Mouse (Mus musculus) liver, embryonic 14.5 days (tissue): ENCODE data around the gene Dnajc10. TPM values are rescaled to one million over a fixed set of nuclear protein-coding genes. Genes with fewer than 3 reads are reported as not detected.

Experiments
- ATAC-seq: fragments of 200-750 bp; cut with Nextera tagmentation; 2 replicates; pipeline ENCODE4 v1.8.0; 2017; ENCODE audit warnings: moderate number of reproducible peaks, mild to moderate bottlenecking, moderate library complexity; ENCODE audit not compliant: insufficient read depth
- DNase-seq, 3 experiments: peaks; one replicate each; pipeline ENCODE4 v3.0.0-alpha.2; 2012 to 2013; ENCODE audit warnings: low read depth in 3 of 3, low spot score in 3 of 3
- H3K27ac ChIP-seq: fragments of 300-500 bp; sonication (generic); 2 replicates; pipeline ENCODE4 v1.5.1; 2014; ENCODE audit warnings: moderate library complexity, mild to moderate bottlenecking, control low read depth, inconsistent platforms
- H3K27me3 ChIP-seq: fragments of 300-500 bp; sonication (generic); 2 replicates; pipeline ENCODE4 v1.6.1; 2014; ENCODE audit warnings: mild to moderate bottlenecking, low read length, moderate library complexity; ENCODE audit not compliant: control insufficient read depth, insufficient read depth
- H3K36me3 ChIP-seq: fragments of 300-500 bp; sonication (generic); replicated peaks from 2 replicates; pipeline ENCODE4 v1.6.1; 2014; ENCODE audit warnings: low read depth; ENCODE audit not compliant: control insufficient read depth, insufficient read depth
- H3K4me1 ChIP-seq, 2 experiments: fragments of 200-500 bp in 1 of 2; fragments of 300-500 bp in 1 of 2; sonication (generic) in 1 of 2; replicated peaks; 2 replicates each; pipeline ENCODE4 v1.6.1; 2012 to 2014; ENCODE audit warnings: antibody characterized with exemption in 1 of 2, inconsistent platforms in 1 of 2, low read length in 1 of 2; ENCODE audit not compliant: control insufficient read depth in 2 of 2, insufficient read depth in 2 of 2
- H3K4me2 ChIP-seq: fragments of 300-500 bp; sonication (generic); 2 replicates; pipeline ENCODE4 v1.6.1; 2014; ENCODE audit warnings: low read depth, mild to moderate bottlenecking, control low read depth, moderate library complexity
- H3K4me3 ChIP-seq, 2 experiments: fragments of 200-500 bp in 1 of 2; fragments of 300-500 bp in 1 of 2; sonication (generic) in 1 of 2; 2 replicates each; pipeline ENCODE4 v1.5.1; 2012 to 2014; ENCODE audit warnings: low read depth in 2 of 2, low read length in 2 of 2, mild to moderate bottlenecking in 2 of 2, control low read depth in 1 of 2, inconsistent platforms in 1 of 2, moderate library complexity in 1 of 2; ENCODE audit not compliant: insufficient read depth in 1 of 2
- H3K9ac ChIP-seq: fragments of 300-500 bp; sonication (generic); replicated peaks from 2 replicates; pipeline ENCODE4 v1.6.1; 2014; ENCODE audit warnings: mild to moderate bottlenecking, control low read depth, moderate library complexity
- H3K9me3 ChIP-seq: fragments of 300-500 bp; sonication (generic); 2 replicates; pipeline ENCODE4 v1.6.1; 2016; ENCODE audit warnings: low read length, mixed read lengths; ENCODE audit not compliant: control insufficient read depth
- CTCF ChIP-seq: IDR thresholded peaks from 2 replicates; pipeline ENCODE4 v1.5.1; 2016; ENCODE audit warnings: antibody characterized with exemption, low read depth, control low read depth
- EP300 ChIP-seq: IDR thresholded peaks from 2 replicates; pipeline ENCODE4 v1.6.1; 2016; ENCODE audit warnings: antibody characterized with exemption, low read depth
- WGBS: fragments of 180-500 bp; shearing (Covaris S2); extraction: QIAGEN DNeasy Blood & Tissue Kit; methylation state at CpG from one replicate; pipeline ENCODE4 v1.1.7; 2014; ENCODE audit not compliant: insufficient replicate concordance; 5-methylcytosine and 5-hydroxymethylcytosine counted together
- polyA plus RNA-seq, 2 experiments: library from polyadenylated mRNA; depleted of rRNA in 1 of 2; stranded (reverse) in 1 of 2; unstranded in 1 of 2; fragments of >200 nt; fragmentation: Nextera tagmentation in 1 of 2; extraction: Ambion mirVana in 1 of 2; gene quantifications; 2 replicates each; pipeline versions ENCODE4 v1.2.1 to v1.2.3; 2012 to 2014

The Dnajc10 gene
- polyA plus RNA-seq, 2 experiments = 9.0 to 18.0 TPM

- Histone ChIP-seq H3K4me1 (peaks cover 0 to 4% of the 10 kb centered on the region in 2 experiments; a peak in 1 of 4 replicates), H3K4me2 (no peak overlapping the region), H3K9ac (no peak overlapping the region), H3K27me3 (no peaks in the 10 kb centered on the region), H3K4me3 (no peak overlapping the region), H3K9me3 (no peaks in the 10 kb centered on the region), H3K36me3 (no peaks in the 10 kb centered on the region), H3K27ac (no peak overlapping the region)
- ATAC-seq (no peak), DNase-seq (no peak)
- 38% methylated on average over 4 of the region's 4 CpGs for WGBS
- no peak for TF ChIP-seq EP300
- no peak for TF ChIP-seq CTCF
Observed at GRCm38 (mm10) chr2:80311350-80311749, 3.9 kb upstream of the Dnajc10 start.

GRCm38 (mm10) chr2:80314201-80314600, 1.1 kb upstream of the Dnajc10 start:
- Histone ChIP-seq H3K36me3 (no peaks in the 10 kb centered on the region), H3K4me3 (no peak overlapping the region), H3K9ac (no peak overlapping the region), H3K9me3 (no peaks in the 10 kb centered on the region), H3K4me2 (peak overlapping the region; percentile 83), H3K4me1 (peaks cover 0 to 4% of the 10 kb centered on the region in 2 experiments; a peak in 1 of 4 replicates), H3K27me3 (no peaks in the 10 kb centered on the region), H3K27ac (no peak overlapping the region)
- DNase-seq = no peak
- ATAC-seq = no peak
- 37% methylated on average over 1 of the region's 1 CpGs for WGBS
- TF ChIP-seq EP300 = no peak
- no peak for TF ChIP-seq CTCF

- Histone ChIP-seq H3K27ac (peak overlapping the region; percentile 83), H3K4me1 (peaks cover 0 to 4% of the 10 kb centered on the region in 2 experiments; a peak in 1 of 4 replicates), H3K4me3 (peak overlapping the region; percentile 77 to 86; a peak in 3 of 4 replicates), H3K9ac (peak overlapping the region; percentile 31; the same call in 1 of the 2 replicates), H3K27me3 (no peaks in the 10 kb centered on the region), H3K4me2 (peak overlapping the region; percentile 83), H3K9me3 (no peaks in the 10 kb centered on the region), H3K36me3 (no peaks in the 10 kb centered on the region)
- DNase-seq (no peak), ATAC-seq (no peak)
- TF ChIP-seq CTCF (no peak), EP300 (no peak)
- 17% methylated on average over 7 of the region's 7 CpGs for WGBS
Observed at GRCm38 (mm10) chr2:80314854-80315241, 418 bp upstream of the Dnajc10 start.

GRCm38 (mm10) chr2:80322878-80323277, 7.6 kb downstream of the Dnajc10 start:
- TF ChIP-seq CTCF (no peak), EP300 (no peak)
- no peak overlapping the region for H3K9ac ChIP-seq
- no peak overlapping the region for H3K4me2 ChIP-seq
- ATAC-seq = no peak
- H3K9me3 ChIP-seq = no peaks in the 10 kb centered on the region
- H3K4me1 ChIP-seq = no peaks in the 10 kb centered on the region
- DNase-seq = no peak
- no peaks in the 10 kb centered on the region for H3K27me3 ChIP-seq
- no peak overlapping the region for H3K4me3 ChIP-seq
- WGBS = 75% methylated on average over 4 of the region's 4 CpGs
- H3K36me3 ChIP-seq = peaks cover 8% of the 10 kb centered on the region
- no peak overlapping the region for H3K27ac ChIP-seq

- H3K36me3 ChIP-seq = peaks cover 8% of the 10 kb centered on the region
- H3K4me1 ChIP-seq = no peaks in the 10 kb centered on the region
- no peaks in the 10 kb centered on the region for H3K27me3 ChIP-seq
- no peaks in the 10 kb centered on the region for H3K9me3 ChIP-seq
- no peak overlapping the region for H3K9ac ChIP-seq
- no peak overlapping the region for H3K4me2 ChIP-seq
- no peak overlapping the region for H3K27ac ChIP-seq
- DNase-seq (no peak), ATAC-seq (no peak)
- 78% methylated on average over 2 of the region's 2 CpGs for WGBS
- no peak overlapping the region for H3K4me3 ChIP-seq
- TF ChIP-seq EP300 = no peak
- no peak for TF ChIP-seq CTCF
Observed at GRCm38 (mm10) chr2:80325779-80326178, 10.5 kb downstream of the Dnajc10 start.
